Mouse (Mus musculus) heart, postnatal 4 days (tissue): ENCODE measurements around the gene Tas2r144. TPM values are rescaled to one million over a fixed set of nuclear protein-coding genes. Genes with fewer than 3 reads are reported as not detected.
A peak's percentile ranks its signal among the peaks of the same experiment; 100 is the strongest.

ENCODE experiments used
- DNase-seq: peaks from one replicate; pipeline ENCODE4 v3.0.0; 2021
- total RNA-seq, 2 experiments: library from RNA; stranded (reverse); gene quantifications; 2 replicates each; pipeline ENCODE4 v1.2.3; 2021

Gene Tas2r144
- total RNA-seq: not detected

- no peak for DNase-seq
Measured at GRCm38 (mm10) chr6:42215028-42215427, at the start of gene Tas2r144. TSS of gene Tas2r144 (plus strand) at chr6:42215328.

- no peak for DNase-seq
Measured at GRCm38 (mm10) chr6:42182462-42182861, 32.7 kb upstream of the Tas2r144 start.

- no peak for DNase-seq
Measured at GRCm38 (mm10) chr6:42186230-42186629, 28.9 kb upstream of the Tas2r144 start.

GRCm38 (mm10) chr6:42197710-42198109, 17.4 kb upstream of the Tas2r144 start:
- DNase-seq: no peak

- no peak for DNase-seq
Measured at GRCm38 (mm10) chr6:42199498-42199897, 15.6 kb upstream of the Tas2r144 start.

- DNase-seq: no peak
Measured at GRCm38 (mm10) chr6:42222286-42222685, 7.2 kb downstream of the Tas2r144 start.

GRCm38 (mm10) chr6:42225046-42225445, 9.9 kb downstream of the Tas2r144 start:
- DNase-seq: no peak

GRCm38 (mm10) chr6:42227240-42228101, 12.3 kb downstream of the Tas2r144 start:
- DNase-seq: peak; percentile 73

- DNase-seq: no peak
Measured at GRCm38 (mm10) chr6:42229610-42230009, 14.5 kb downstream of the Tas2r144 start.

- no peak for DNase-seq
Measured at GRCm38 (mm10) chr6:42231191-42231590, 16.1 kb downstream of the Tas2r144 start.

GRCm38 (mm10) chr6:42237276-42237805, 22.2 kb downstream of the Tas2r144 start:
- no peak for DNase-seq

- DNase-seq: no peak
Measured at GRCm38 (mm10) chr6:42241311-42242045, 26.4 kb downstream of the Tas2r144 start.

GRCm38 (mm10) chr6:42245711-42246353, 30.7 kb downstream of the Tas2r144 start, which contains the start of gene Gstk1:
TSS of gene Gstk1 (plus strand) at chr6:42245935.
- DNase-seq: peak; percentile 80

- no peak for DNase-seq
Measured at GRCm38 (mm10) chr6:42247173-42247572, 32.0 kb downstream of the Tas2r144 start.

- no peak for DNase-seq
Measured at GRCm38 (mm10) chr6:42247981-42248380, 32.9 kb downstream of the Tas2r144 start.

GRCm38 (mm10) chr6:42251791-42252190, 36.7 kb downstream of the Tas2r144 start:
- no peak for DNase-seq

- DNase-seq: no peak
Measured at GRCm38 (mm10) chr6:42253103-42253502, 38.0 kb downstream of the Tas2r144 start.

GRCm38 (mm10) chr6:42257303-42257863, 42.3 kb downstream of the Tas2r144 start:
- peak; percentile 60 for DNase-seq

GRCm38 (mm10) chr6:42260430-42260829, 45.3 kb downstream of the Tas2r144 start:
- no peak for DNase-seq

GRCm38 (mm10) chr6:42261524-42262170, 46.5 kb downstream of the Tas2r144 start, which contains the start of gene Tmem139:
TSS of gene Tmem139 (plus strand) at chr6:42261970.
- no peak for DNase-seq

- peak; percentile 99 for DNase-seq
Measured at GRCm38 (mm10) chr6:42264626-42265312, 49.6 kb downstream of the Tas2r144 start, which contains the start of gene Casp2. TSS of gene Casp2 (plus strand) at chr6:42264985.
